Mouse (Mus musculus) intestine, embryonic 14.5 days (tissue): Measurements from ENCODE around the gene Gpam. TPM values are rescaled to one million over a fixed set of nuclear protein-coding genes. Genes with fewer than 3 reads are reported as not detected.

Experiments
- ATAC-seq: fragments of 200-750 bp; cut with Nextera tagmentation; replicated peaks from 2 replicates; pipeline ENCODE4 v1.8.0; 2017; ENCODE audit warnings: low read depth, moderate number of reproducible peaks, moderate TSS enrichment, moderate library complexity; ENCODE audit not compliant: low FRiP score, low TSS enrichment
- DNase-seq: peaks from one replicate; pipeline ENCODE4 v3.0.0-alpha.2; 2018; ENCODE audit warnings: low spot score
- H3K27ac ChIP-seq: fragments of 300-500 bp; sonication (generic); 2 replicates; pipeline ENCODE4 v1.5.1; 2014; ENCODE audit warnings: low read depth, mild to moderate bottlenecking, control low read depth
- H3K27me3 ChIP-seq: fragments of 300-500 bp; sonication (generic); replicated peaks from 2 replicates; pipeline ENCODE4 v1.6.1; 2014; ENCODE audit warnings: low read length, control low read depth; ENCODE audit not compliant: control insufficient read depth, insufficient read depth
- H3K36me3 ChIP-seq: fragments of 300-500 bp; sonication (generic); 2 replicates; pipeline ENCODE4 v1.6.1; 2014; ENCODE audit warnings: low read length, control low read depth; ENCODE audit not compliant: control insufficient read depth, insufficient read depth
- H3K4me1 ChIP-seq: fragments of 300-500 bp; sonication (generic); replicated peaks from 2 replicates; pipeline ENCODE4 v1.6.1; 2014; ENCODE audit warnings: low read length, control low read depth, mixed read lengths; ENCODE audit not compliant: control insufficient read depth, insufficient read depth
- H3K4me2 ChIP-seq: fragments of 300-500 bp; sonication (generic); 2 replicates; pipeline ENCODE4 v1.6.1; 2014; ENCODE audit warnings: low read length
- H3K4me3 ChIP-seq: fragments of 300-500 bp; sonication (generic); 2 replicates; pipeline ENCODE4 v1.5.1; 2014; ENCODE audit warnings: low read depth, low read length, control low read depth, mixed read lengths
- H3K9ac ChIP-seq: fragments of 300-500 bp; sonication (generic); 2 replicates; pipeline ENCODE4 v1.6.1; 2014; ENCODE audit warnings: mild to moderate bottlenecking, low read length
- H3K9me3 ChIP-seq: fragments of 300-500 bp; sonication (generic); 2 replicates; pipeline ENCODE4 v1.6.1; 2016; ENCODE audit warnings: low read length, control low read depth; ENCODE audit not compliant: control insufficient read depth
- WGBS: fragments of 180-500 bp; shearing (Covaris S2); extraction: QIAGEN DNeasy Blood & Tissue Kit; methylation state at CpG from one replicate; pipeline ENCODE4 v1.1.7; 2014; 5-methylcytosine and 5-hydroxymethylcytosine counted together
- polyA plus RNA-seq: library from polyadenylated mRNA; unstranded; fragments of >200 nt; fragmentation: Nextera tagmentation; extraction: Ambion mirVana; gene quantifications from 2 replicates; pipeline ENCODE4 v1.2.1, GENCODE M21; 2014

The Gpam gene
- polyA plus RNA-seq, 1 experiment from 2014 or later, result 22.6 TPM

DNA sequence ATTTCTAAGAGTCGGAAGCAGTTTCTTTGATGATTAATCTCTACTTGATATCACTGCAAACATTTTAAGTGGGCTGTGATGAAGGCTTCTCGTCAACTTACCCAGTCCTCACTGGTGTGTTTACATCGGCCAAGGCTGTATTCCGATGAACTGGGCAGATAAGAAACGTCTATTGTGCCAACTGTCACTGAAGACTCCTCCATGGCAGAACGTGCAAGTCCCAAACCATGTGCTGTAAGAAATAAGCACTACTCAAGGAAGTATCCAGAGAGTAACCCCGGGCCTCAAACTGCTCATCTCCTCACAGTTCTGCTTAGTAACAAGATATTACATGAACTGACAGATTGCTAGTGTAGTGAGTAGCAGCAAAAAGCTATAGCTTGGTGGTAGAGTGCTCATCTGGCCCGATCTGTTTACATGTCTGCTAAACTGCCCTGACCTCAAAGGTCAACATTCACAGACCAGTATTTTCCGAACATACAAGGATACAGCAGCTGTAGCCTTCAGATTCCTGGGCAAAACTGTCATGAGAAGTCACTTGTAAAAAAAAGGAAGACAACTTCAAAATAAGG, 29.6 kb downstream of the Gpam start:
- no peak overlapping the region for H3K27ac ChIP-seq

DNA sequence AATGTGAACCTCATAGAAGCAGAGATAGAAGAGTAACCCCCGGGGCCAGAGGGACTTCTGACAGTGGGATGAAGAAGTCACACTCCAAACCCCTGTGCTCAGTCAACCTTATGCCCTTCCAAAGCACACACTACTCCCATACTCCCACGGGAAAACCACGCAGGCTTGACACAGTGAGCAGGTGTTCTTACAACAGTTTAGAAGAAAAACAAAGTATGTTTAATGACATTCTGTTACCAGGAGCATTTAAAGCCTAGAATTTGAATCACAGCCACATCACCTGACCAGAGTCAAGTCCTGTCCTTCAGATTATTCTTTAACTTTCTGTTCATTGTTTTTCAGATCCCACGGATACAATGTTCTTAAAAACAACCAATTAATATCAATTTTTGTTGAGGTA, 30.4 kb downstream of the Gpam start:
- no peak for ATAC-seq

More for the DNA sequence above, 29.6 kb downstream of the Gpam start:
- peak overlapping the region; percentile 89; the same call in 1 of the 2 replicates for H3K4me2 ChIP-seq
- DNase-seq (no peak), ATAC-seq (no peak)
- no peaks in the 10 kb centered on the region for H3K27me3 ChIP-seq
- 20% methylated on average over 9 of the region's 9 CpGs for WGBS
- peaks cover 14% of the 10 kb centered on the region for H3K4me1 ChIP-seq
- H3K4me3 ChIP-seq, result no peak overlapping the region
- H3K9ac ChIP-seq, result no peak overlapping the region
- H3K36me3 ChIP-seq, result peaks cover 23% of the 10 kb centered on the region
- no peaks in the 10 kb centered on the region for H3K9me3 ChIP-seq

DNA sequence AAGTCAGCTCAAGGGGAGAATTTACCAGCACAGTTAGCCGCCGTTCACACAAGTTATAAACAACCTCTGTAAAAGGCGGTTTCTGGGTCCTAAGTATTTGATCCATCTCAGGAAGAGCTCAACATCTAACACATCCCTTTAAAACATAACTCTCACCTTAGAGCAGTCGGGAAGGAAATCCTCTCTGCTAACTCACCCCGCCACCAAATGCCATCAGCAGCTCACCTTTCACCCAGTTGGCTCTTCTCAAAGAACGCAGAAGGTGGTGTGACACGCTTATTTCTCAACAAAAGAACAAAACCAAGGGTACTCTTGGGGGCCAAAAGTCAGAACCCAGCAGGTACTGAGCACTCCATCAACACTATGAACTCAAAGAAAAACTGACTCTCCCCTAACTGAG, 31.5 kb downstream of the Gpam start:
- peaks cover 14% of the 10 kb centered on the region for H3K4me1 ChIP-seq
- H3K4me2 ChIP-seq, result no peak overlapping the region
- peaks cover 35% of the 10 kb centered on the region for H3K36me3 ChIP-seq
- DNase-seq (no peak), ATAC-seq (no peak)
- no peaks in the 10 kb centered on the region for H3K27me3 ChIP-seq
- no peak overlapping the region for H3K27ac ChIP-seq
- H3K9me3 ChIP-seq, result no peaks in the 10 kb centered on the region
- 50% methylated on average over 7 of the region's 7 CpGs for WGBS
- H3K4me3 ChIP-seq, result no peak overlapping the region
- H3K9ac ChIP-seq, result no peak overlapping the region

More for the DNA sequence above, 30.4 kb downstream of the Gpam start:
- Histone ChIP-seq H3K4me3 (no peak overlapping the region), H3K9ac (no peak overlapping the region), H3K27ac (no peak overlapping the region), H3K36me3 (peaks cover 27% of the 10 kb centered on the region), H3K4me1 (peaks cover 14% of the 10 kb centered on the region), H3K4me2 (no peak overlapping the region), H3K27me3 (no peaks in the 10 kb centered on the region), H3K9me3 (no peaks in the 10 kb centered on the region)
- no peak for DNase-seq
- WGBS, result 68% methylated on average over 4 of the region's 4 CpGs

DNA sequence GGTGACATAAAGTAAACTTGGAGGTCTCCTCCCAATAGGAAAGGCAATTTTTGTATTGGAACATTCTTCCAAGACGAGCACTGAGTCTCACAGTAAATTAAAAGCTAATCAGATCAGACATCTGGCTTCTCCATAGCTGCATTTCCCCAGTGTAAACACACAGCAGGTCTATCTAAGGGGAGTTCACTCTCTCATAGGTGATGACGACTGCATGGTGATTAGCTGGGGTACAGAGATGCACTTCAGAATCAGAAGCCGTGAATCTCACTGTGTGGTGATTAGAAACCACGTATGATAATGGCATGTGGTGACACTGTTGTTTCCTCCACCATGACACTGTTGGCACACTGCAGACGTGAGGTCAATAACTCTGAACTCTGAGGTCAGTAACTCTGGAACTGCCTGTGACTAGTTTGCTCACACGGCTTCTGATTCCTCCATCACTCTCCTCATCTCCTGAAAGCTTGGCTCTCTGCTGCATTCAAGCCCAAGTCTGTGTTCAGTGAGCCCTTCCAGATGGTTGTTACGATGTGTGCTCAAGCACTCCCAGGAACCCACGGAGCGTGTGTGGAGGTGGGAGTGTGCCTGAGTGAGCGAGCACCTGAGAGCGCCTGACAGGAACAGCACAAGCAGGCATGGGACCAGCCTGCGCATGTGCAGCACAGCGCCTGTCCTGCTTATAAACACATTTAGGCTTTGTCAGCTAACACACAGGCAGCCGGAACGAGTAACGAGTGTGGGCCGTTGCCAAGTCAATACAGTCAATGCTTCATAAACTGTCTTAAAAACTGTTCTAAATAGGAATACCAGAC, 35.2 kb downstream of the Gpam start:
- H3K4me2 ChIP-seq, result no peak overlapping the region
- no peak overlapping the region for H3K9ac ChIP-seq
- no peaks in the 10 kb centered on the region for H3K27me3 ChIP-seq
- no peak overlapping the region for H3K27ac ChIP-seq
- no peak overlapping the region for H3K4me3 ChIP-seq
- WGBS, result 68% methylated on average over 17 of the region's 17 CpGs
- DNase-seq, result no peak
- H3K36me3 ChIP-seq, result peaks cover 72% of the 10 kb centered on the region
- H3K4me1 ChIP-seq, result no peaks in the 10 kb centered on the region
- ATAC-seq, result no peak
- no peaks in the 10 kb centered on the region for H3K9me3 ChIP-seq

DNA sequence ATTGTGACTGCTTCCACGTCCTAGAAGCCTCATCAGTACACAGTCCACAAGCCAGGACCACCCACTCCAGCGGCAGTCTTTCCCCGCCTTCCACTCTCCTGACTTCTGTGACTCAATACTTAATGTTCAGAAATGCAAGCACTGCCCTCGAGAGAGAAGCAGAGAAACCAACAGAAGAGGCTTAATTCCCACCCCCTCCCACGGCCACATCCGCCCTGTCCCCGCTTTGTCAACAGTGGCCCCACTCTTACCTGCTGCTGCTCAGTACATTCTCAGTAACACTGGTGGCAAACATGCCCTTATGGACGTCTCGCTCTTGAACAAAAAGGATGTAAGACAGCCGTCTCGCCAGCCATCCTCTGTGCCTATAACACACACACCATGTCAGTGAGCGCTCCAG, 36.2 kb downstream of the Gpam start:
- no peaks in the 10 kb centered on the region for H3K27me3 ChIP-seq
- H3K4me1 ChIP-seq, result no peaks in the 10 kb centered on the region
- WGBS, result 73% methylated on average over 12 of the region's 12 CpGs
- no peak for ATAC-seq
- no peak overlapping the region for H3K9ac ChIP-seq
- peaks cover 75% of the 10 kb centered on the region for H3K36me3 ChIP-seq
- H3K27ac ChIP-seq, result no peak overlapping the region
- H3K4me2 ChIP-seq, result no peak overlapping the region
- no peaks in the 10 kb centered on the region for H3K9me3 ChIP-seq
- no peak for DNase-seq
- no peak overlapping the region for H3K4me3 ChIP-seq

DNA sequence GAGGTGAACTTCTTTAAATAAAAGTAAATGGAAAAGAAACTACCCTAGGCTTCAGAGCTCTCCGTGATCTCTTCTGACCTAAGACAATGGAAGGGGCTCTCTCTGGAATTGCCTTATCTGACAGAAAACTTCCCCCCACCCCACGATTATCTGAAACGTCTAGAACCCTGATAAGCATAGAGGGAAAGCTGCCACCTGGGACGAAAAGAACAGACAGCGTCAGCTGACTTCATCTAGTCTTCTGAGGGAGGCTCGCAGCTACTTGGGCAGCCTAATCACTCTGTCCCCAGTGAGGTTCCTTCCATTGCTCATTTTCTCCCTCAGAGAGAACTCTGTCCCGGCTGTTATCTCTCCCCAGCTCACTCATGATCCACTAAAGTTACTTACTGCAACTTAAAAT, 36.9 kb downstream of the Gpam start:
- no peaks in the 10 kb centered on the region for H3K27me3 ChIP-seq
- no peaks in the 10 kb centered on the region for H3K4me1 ChIP-seq
- no peak overlapping the region for H3K4me2 ChIP-seq
- H3K27ac ChIP-seq, result no peak overlapping the region
- no peak overlapping the region for H3K4me3 ChIP-seq
- H3K36me3 ChIP-seq, result peaks cover 76% of the 10 kb centered on the region
- no peak for ATAC-seq
- no peak overlapping the region for H3K9ac ChIP-seq
- no peaks in the 10 kb centered on the region for H3K9me3 ChIP-seq
- DNase-seq, result no peak
- 73% methylated on average over 7 of the region's 7 CpGs for WGBS

DNA sequence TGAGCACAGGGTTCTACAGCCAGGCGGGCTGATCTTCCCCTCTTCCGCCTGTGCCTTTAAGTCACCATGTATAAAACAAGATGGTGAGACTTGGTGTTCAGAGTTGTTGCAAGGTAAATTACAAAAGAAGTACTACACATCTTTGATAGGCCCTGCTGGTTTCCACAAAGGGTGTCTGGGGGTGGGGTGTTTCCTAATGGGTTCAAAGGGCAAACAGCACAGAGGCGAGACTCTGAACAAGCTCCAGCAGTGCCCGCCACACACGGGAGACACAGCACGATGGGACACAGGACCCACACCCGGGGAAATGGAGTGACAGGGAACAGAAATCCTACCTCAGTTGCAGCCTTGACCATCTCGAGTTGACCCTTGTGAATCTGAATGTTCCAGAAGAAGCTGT, 39.3 kb downstream of the Gpam start:
- ATAC-seq, result no peak
- no peaks in the 10 kb centered on the region for H3K9me3 ChIP-seq
- no peak overlapping the region for H3K4me2 ChIP-seq
- no peak overlapping the region for H3K4me3 ChIP-seq
- H3K36me3 ChIP-seq, result peaks cover 89% of the 10 kb centered on the region
- no peaks in the 10 kb centered on the region for H3K4me1 ChIP-seq
- WGBS, result 78% methylated on average over 8 of the region's 8 CpGs
- H3K9ac ChIP-seq, result no peak overlapping the region
- DNase-seq, result no peak
- H3K27me3 ChIP-seq, result no peaks in the 10 kb centered on the region
- no peak overlapping the region for H3K27ac ChIP-seq

DNA sequence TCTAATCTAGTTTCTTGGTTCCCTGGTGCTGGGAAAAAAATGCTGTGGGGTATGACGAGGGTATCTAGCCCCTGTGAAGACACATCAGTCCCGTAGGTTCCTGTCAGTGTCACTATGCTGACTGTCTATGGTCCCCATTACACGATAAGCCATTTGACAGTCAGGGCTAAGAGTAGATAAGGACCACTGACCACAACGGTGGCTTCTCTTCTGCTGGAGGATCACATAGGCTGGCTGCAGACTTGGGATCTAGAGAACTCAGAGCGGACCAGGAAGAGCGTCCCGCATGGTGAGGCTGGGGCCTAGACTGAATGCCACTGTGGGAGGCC, 41.2 kb downstream of the Gpam start:
- no peaks in the 10 kb centered on the region for H3K9me3 ChIP-seq
- no peaks in the 10 kb centered on the region for H3K4me1 ChIP-seq
- DNase-seq (no peak), ATAC-seq (no peak)
- no peak overlapping the region for H3K27ac ChIP-seq
- H3K36me3 ChIP-seq, result peaks cover 97% of the 10 kb centered on the region
- 94% methylated on average over 7 of the region's 7 CpGs for WGBS
- no peak overlapping the region for H3K4me2 ChIP-seq
- no peak overlapping the region for H3K4me3 ChIP-seq
- H3K9ac ChIP-seq, result no peak overlapping the region
- no peaks in the 10 kb centered on the region for H3K27me3 ChIP-seq
